Mouse (Mus musculus) lung, postnatal 0 days (tissue): Measurements from ENCODE around the gene Trim2. TPM values are rescaled to one million over a fixed set of nuclear protein-coding genes. Genes with fewer than 3 reads are reported as not detected.

Source experiments
- ATAC-seq: fragments of 200-750 bp; cut with Nextera tagmentation; 2 replicates; pipeline ENCODE4 v1.8.0; 2017; ENCODE audit warnings: moderate library complexity
- DNase-seq: peaks from one replicate; pipeline ENCODE4 v3.0.0-alpha.2; 2016; ENCODE audit warnings: low spot score
- H3K27ac ChIP-seq: fragments of 300-500 bp; sonication (generic); 2 replicates; pipeline ENCODE4 v1.5.1; 2014; ENCODE audit warnings: antibody characterized with exemption, mild to moderate bottlenecking, low read length, mixed read lengths
- H3K27me3 ChIP-seq: fragments of 300-500 bp; sonication (generic); replicated peaks from 2 replicates; pipeline ENCODE4 v1.6.1; 2014; ENCODE audit warnings: low read length, mixed read lengths; ENCODE audit not compliant: insufficient read depth
- H3K36me3 ChIP-seq: fragments of 300-500 bp; sonication (generic); 2 replicates; pipeline ENCODE4 v1.6.1; 2014; ENCODE audit warnings: low read length, mixed read lengths; ENCODE audit not compliant: insufficient read depth
- H3K4me1 ChIP-seq: fragments of 300-500 bp; sonication (generic); 2 replicates; pipeline ENCODE4 v1.6.1; 2014; ENCODE audit warnings: antibody characterized with exemption, low read depth, low read length, mixed read lengths; ENCODE audit not compliant: insufficient read depth
- H3K4me2 ChIP-seq: fragments of 300-500 bp; sonication (generic); replicated peaks from 2 replicates; pipeline ENCODE4 v1.6.1; 2014; ENCODE audit warnings: low read depth, mild to moderate bottlenecking, low read length, moderate library complexity, mixed read lengths
- H3K4me3 ChIP-seq: fragments of 300-500 bp; sonication (generic); 2 replicates; pipeline ENCODE4 v1.5.1; 2014; ENCODE audit warnings: low read depth, low read length
- H3K9ac ChIP-seq: fragments of 300-500 bp; sonication (generic); replicated peaks from 2 replicates; pipeline ENCODE4 v1.6.1; 2014; ENCODE audit warnings: low read depth, mild to moderate bottlenecking
- H3K9me3 ChIP-seq: fragments of 300-500 bp; sonication (generic); 2 replicates; pipeline ENCODE4 v1.6.1; 2016; ENCODE audit warnings: low read length, mixed read lengths
- CTCF ChIP-seq: IDR thresholded peaks from 2 replicates; pipeline ENCODE4 v1.5.1; 2016; ENCODE audit warnings: antibody characterized with exemption, mild to moderate bottlenecking
- EP300 ChIP-seq: IDR thresholded peaks from 2 replicates; pipeline ENCODE4 v1.6.1; 2016; ENCODE audit warnings: antibody characterized with exemption, mild to moderate bottlenecking, control low read depth
- WGBS: fragments of 180-500 bp; shearing (Covaris S2); extraction: QIAGEN DNeasy Blood & Tissue Kit; methylation state at CpG from one replicate; pipeline ENCODE4 v1.1.7; 2014; 5-methylcytosine and 5-hydroxymethylcytosine counted together
- polyA plus RNA-seq: library from polyadenylated mRNA; unstranded; fragments of >200 nt; fragmentation: Nextera tagmentation; extraction: Ambion mirVana; gene quantifications from 2 replicates; pipeline ENCODE4 v1.2.1, GENCODE M21; 2015

Gene Trim2
- polyA plus RNA-seq, 1 experiment from 2014 or later = 18.7 TPM

GRCm38 (mm10) chr3:84235420-84236304, 71.0 kb downstream of the Trim2 start:
- H3K9ac ChIP-seq = no peak overlapping the region
- no peak for DNase-seq
- peaks cover 11% of the 10 kb centered on the region for H3K4me1 ChIP-seq
- no peaks in the 10 kb centered on the region for H3K36me3 ChIP-seq
- 46% methylated on average over 10 of the region's 10 CpGs for WGBS
- H3K9me3 ChIP-seq = no peaks in the 10 kb centered on the region
- H3K4me3 ChIP-seq = no peak overlapping the region
- TF ChIP-seq CTCF (no peak), EP300 (0 out of 2 replicates have a peak, but pooled peaks have one; percentile 16)
- no peaks in the 10 kb centered on the region for H3K27me3 ChIP-seq
- H3K4me2 ChIP-seq = no peak overlapping the region
- ATAC-seq = peak; percentile 62
- H3K27ac ChIP-seq = peak overlapping the region; percentile 44; the same call in 1 of the 2 replicates

GRCm38 (mm10) chr3:84234562-84234961, 72.1 kb downstream of the Trim2 start:
- ATAC-seq (no peak), DNase-seq (no peak)
- no peaks in the 10 kb centered on the region for H3K9me3 ChIP-seq
- no peak overlapping the region for H3K9ac ChIP-seq
- WGBS = 70% methylated on average over 4 of the region's 4 CpGs
- peaks cover 15% of the 10 kb centered on the region for H3K4me1 ChIP-seq
- 0 out of 2 replicates have a peak overlapping the region, but pooled peaks have one; percentile 44 for H3K27ac ChIP-seq
- H3K36me3 ChIP-seq = no peaks in the 10 kb centered on the region
- TF ChIP-seq EP300 (no peak), CTCF (no peak)
- H3K4me2 ChIP-seq = no peak overlapping the region
- H3K4me3 ChIP-seq = no peak overlapping the region
- H3K27me3 ChIP-seq = no peaks in the 10 kb centered on the region

GRCm38 (mm10) chr3:84233663-84234415, 72.8 kb downstream of the Trim2 start:
- 84% methylated on average over 5 of the region's 5 CpGs for WGBS
- H3K4me1 ChIP-seq = peaks cover 15% of the 10 kb centered on the region
- no peak overlapping the region for H3K9ac ChIP-seq
- DNase-seq = no peak
- H3K27ac ChIP-seq = no peak overlapping the region
- H3K27me3 ChIP-seq = no peaks in the 10 kb centered on the region
- no peak for ATAC-seq
- no peak overlapping the region for H3K4me3 ChIP-seq
- no peaks in the 10 kb centered on the region for H3K36me3 ChIP-seq
- TF ChIP-seq CTCF = no peak
- no peak for TF ChIP-seq EP300
- no peaks in the 10 kb centered on the region for H3K9me3 ChIP-seq
- H3K4me2 ChIP-seq = no peak overlapping the region

GRCm38 (mm10) chr3:84232312-84232711, 74.4 kb downstream of the Trim2 start:
- H3K27ac ChIP-seq = no peak overlapping the region
- no peaks in the 10 kb centered on the region for H3K9me3 ChIP-seq
- no peaks in the 10 kb centered on the region for H3K36me3 ChIP-seq
- WGBS = 70% methylated on average over 6 of the region's 6 CpGs
- no peak overlapping the region for H3K4me2 ChIP-seq
- no peak overlapping the region for H3K9ac ChIP-seq
- ATAC-seq = no peak
- H3K4me3 ChIP-seq = no peak overlapping the region
- H3K27me3 ChIP-seq = no peaks in the 10 kb centered on the region
- TF ChIP-seq EP300 = no peak
- TF ChIP-seq CTCF = no peak
- H3K4me1 ChIP-seq = peaks cover 15% of the 10 kb centered on the region
- no peak for DNase-seq

- Histone ChIP-seq H3K9ac (no peak overlapping the region), H3K4me2 (no peak overlapping the region), H3K27ac (peak overlapping the region; percentile 54), H3K4me1 (peaks cover 15% of the 10 kb centered on the region), H3K4me3 (no peak overlapping the region), H3K36me3 (no peaks in the 10 kb centered on the region), H3K27me3 (no peaks in the 10 kb centered on the region), H3K9me3 (no peaks in the 10 kb centered on the region)
- DNase-seq = peak; percentile 73
- peak; percentile 65 for ATAC-seq
- WGBS = 6% methylated on average over 3 of the region's 3 CpGs
- TF ChIP-seq EP300 (no peak; the same call in 1 of the 2 replicates), CTCF (no peak)
Measured at GRCm38 (mm10) chr3:84230988-84231387, 75.7 kb downstream of the Trim2 start.

GRCm38 (mm10) chr3:84228911-84229310, 77.8 kb downstream of the Trim2 start:
- Histone ChIP-seq H3K4me3 (peak overlapping the region; percentile 38), H3K4me1 (peaks cover 11% of the 10 kb centered on the region), H3K36me3 (no peaks in the 10 kb centered on the region), H3K9me3 (no peaks in the 10 kb centered on the region), H3K9ac (no peak overlapping the region), H3K27me3 (no peaks in the 10 kb centered on the region), H3K27ac (no peak overlapping the region), H3K4me2 (peak overlapping the region; percentile 79)
- 13% methylated on average over 15 of the region's 15 CpGs for WGBS
- peak; percentile 71 for DNase-seq
- peak; percentile 30 for ATAC-seq
- TF ChIP-seq CTCF (no peak), EP300 (no peak)
